Mouse (Mus musculus): ENCODE data around the gene Jdp2. TPM values are rescaled to one million over a fixed set of nuclear protein-coding genes. Genes with fewer than 3 reads are reported as not detected.

Gene Jdp2
- total RNA-seq, 1 experiment: 15.9 TPM

- Histone ChIP-seq H3K4me3 (ENCODE audit: insufficient read depth in 1 of 2, low read depth in 1 of 2, low read length in 2 of 2, poor library complexity in 1 of 2, severe bottlenecking in 1 of 2) (no peak overlapping the region), H3K9me3 (ENCODE audit: control insufficient read depth, insufficient read depth, low read depth, low read length) (no peaks in the 10 kb centered on the region), H3K36me3 (ENCODE audit: control insufficient read depth, insufficient read depth, low read length, poor library complexity, severe bottlenecking) (no peaks in the 10 kb centered on the region), H3K9ac (ENCODE audit: insufficient read depth, low read depth, low read length, poor library complexity, severe bottlenecking) (no peak overlapping the region), H3K27ac (ENCODE audit: insufficient read depth, low read depth, low read length, poor library complexity, severe bottlenecking) (no peak overlapping the region), H3K4me1 (ENCODE audit: control insufficient read depth in 2 of 2, insufficient read depth in 2 of 2, low read length in 2 of 2, poor library complexity in 1 of 2) (no peaks in the 10 kb centered on the region)
- no peak for DNase-seq (ENCODE audit: low read depth, low spot score)
- TF ChIP-seq HCFC1 (IDR thresholded peaks at IDR 0.05; ENCODE audit: borderline replicate concordance, insufficient read depth, low read length): no peak
- 0 out of 2 replicates have a peak, but pooled peaks have one; percentile 8 for TF ChIP-seq ZNF384 (IDR thresholded peaks at IDR 0.05; ENCODE audit: low read depth, low read length)
- in situ Hi-C loops (cut with MboI; ENCODE audit: low sequenced_read_pairs in 2 of 2, unreplicated experiment in 2 of 2): no loop called here
Observed at GRCm38 (mm10) chr12:85592943-85593342, 5.9 kb upstream of the Jdp2 start.

GRCm38 (mm10) chr12:85594390-85594789 lies 4.4 kb upstream of the Jdp2 start:
- no peaks in the 10 kb centered on the region for H3K36me3 ChIP-seq (ENCODE audit: control insufficient read depth, insufficient read depth, low read length, poor library complexity, severe bottlenecking)
- no peak overlapping the region for H3K27ac ChIP-seq (ENCODE audit: insufficient read depth, low read depth, low read length, poor library complexity, severe bottlenecking)
- TF ChIP-seq ZC3H11A (IDR thresholded peaks at IDR 0.05; ENCODE audit: borderline replicate concordance, low read depth, low read length) (no peak), MAFK (IDR thresholded peaks at IDR 0.05; ENCODE audit: insufficient read depth, low read depth, low read length) (no peak), CHD2 (IDR thresholded peaks at IDR 0.05; ENCODE audit: low read depth, low read length) (no peak), HCFC1 (IDR thresholded peaks at IDR 0.05; ENCODE audit: borderline replicate concordance, insufficient read depth, low read length) (no peak), ZNF384 (IDR thresholded peaks at IDR 0.05; ENCODE audit: low read depth, low read length) (no peak)
- no peak overlapping the region for H3K4me3 ChIP-seq (ENCODE audit: insufficient read depth in 1 of 2, low read depth in 1 of 2, low read length in 2 of 2, poor library complexity in 1 of 2, severe bottlenecking in 1 of 2)
- H3K9me3 ChIP-seq (ENCODE audit: control insufficient read depth, insufficient read depth, low read depth, low read length): no peaks in the 10 kb centered on the region
- in situ Hi-C loops (cut with MboI; ENCODE audit: low sequenced_read_pairs in 2 of 2, unreplicated experiment in 2 of 2): no loop called here
- H3K9ac ChIP-seq (ENCODE audit: insufficient read depth, low read depth, low read length, poor library complexity, severe bottlenecking): no peak overlapping the region
- no peak for DNase-seq (ENCODE audit: low read depth, low spot score)
- no peaks in the 10 kb centered on the region for H3K4me1 ChIP-seq (ENCODE audit: control insufficient read depth in 2 of 2, insufficient read depth in 2 of 2, low read length in 2 of 2, poor library complexity in 1 of 2)

- Histone ChIP-seq H3K4me3 (ENCODE audit: insufficient read depth in 1 of 2, low read depth in 1 of 2, low read length in 2 of 2, poor library complexity in 1 of 2, severe bottlenecking in 1 of 2) (peak overlapping the region in 1 of 2 experiments; percentile 90; a peak in 1 of 4 replicates), H3K9ac (ENCODE audit: insufficient read depth, low read depth, low read length, poor library complexity, severe bottlenecking) (no peak overlapping the region), H3K4me1 (ENCODE audit: control insufficient read depth in 2 of 2, insufficient read depth in 2 of 2, low read length in 2 of 2, poor library complexity in 1 of 2) (peaks cover 0 to 4% of the 10 kb centered on the region in 2 experiments; a peak in 1 of 4 replicates), H3K36me3 (ENCODE audit: control insufficient read depth, insufficient read depth, low read length, poor library complexity, severe bottlenecking) (no peaks in the 10 kb centered on the region), H3K9me3 (ENCODE audit: control insufficient read depth, insufficient read depth, low read depth, low read length) (no peaks in the 10 kb centered on the region), H3K27ac (ENCODE audit: insufficient read depth, low read depth, low read length, poor library complexity, severe bottlenecking) (no peak overlapping the region)
- DNase-seq (ENCODE audit: low read depth, low spot score): no peak
- no peak for TF ChIP-seq ZC3H11A (IDR thresholded peaks at IDR 0.05; ENCODE audit: borderline replicate concordance, low read depth, low read length)
- TF ChIP-seq ZNF384 (IDR thresholded peaks at IDR 0.05; ENCODE audit: low read depth, low read length): no peak
- TF ChIP-seq CHD2 (IDR thresholded peaks at IDR 0.05; ENCODE audit: low read depth, low read length): no peak
- TF ChIP-seq HCFC1 (IDR thresholded peaks at IDR 0.05; ENCODE audit: borderline replicate concordance, insufficient read depth, low read length): no peak
- TF ChIP-seq MAFK (IDR thresholded peaks at IDR 0.05; ENCODE audit: insufficient read depth, low read depth, low read length): no peak
- in situ Hi-C loops (cut with MboI; ENCODE audit: low sequenced_read_pairs in 2 of 2, unreplicated experiment in 2 of 2): no loop called here
Observed at GRCm38 (mm10) chr12:85598053-85598452, 774 bp upstream of the Jdp2 start.

- H3K9ac ChIP-seq (ENCODE audit: insufficient read depth, low read depth, low read length, poor library complexity, severe bottlenecking): peak overlapping the region; percentile 70
- H3K36me3 ChIP-seq (ENCODE audit: control insufficient read depth, insufficient read depth, low read length, poor library complexity, severe bottlenecking): no peaks in the 10 kb centered on the region
- peaks cover 0 to 4% of the 10 kb centered on the region in 2 experiments; a peak in 1 of 4 replicates for H3K4me1 ChIP-seq (ENCODE audit: control insufficient read depth in 2 of 2, insufficient read depth in 2 of 2, low read length in 2 of 2, poor library complexity in 1 of 2)
- H3K4me3 ChIP-seq (ENCODE audit: insufficient read depth in 1 of 2, low read depth in 1 of 2, low read length in 2 of 2, poor library complexity in 1 of 2, severe bottlenecking in 1 of 2): peak overlapping the region; percentile 82 to 90
- in situ Hi-C loops (cut with MboI; ENCODE audit: low sequenced_read_pairs in 2 of 2, unreplicated experiment in 2 of 2): no loop called here
- H3K27ac ChIP-seq (ENCODE audit: insufficient read depth, low read depth, low read length, poor library complexity, severe bottlenecking): no peak overlapping the region
- no peak for TF ChIP-seq ZNF384 (IDR thresholded peaks at IDR 0.05; ENCODE audit: low read depth, low read length)
- DNase-seq (ENCODE audit: low read depth, low spot score): no peak
- H3K9me3 ChIP-seq (ENCODE audit: control insufficient read depth, insufficient read depth, low read depth, low read length): no peaks in the 10 kb centered on the region
Observed at GRCm38 (mm10) chr12:85599478-85600152, 788 bp downstream of the Jdp2 start.

GRCm38 (mm10) chr12:85600637-85601036 lies 1.8 kb downstream of the Jdp2 start:
- no peak for TF ChIP-seq ZNF384 (IDR thresholded peaks at IDR 0.05; ENCODE audit: low read depth, low read length)
- no peak for TF ChIP-seq CHD2 (IDR thresholded peaks at IDR 0.05; ENCODE audit: low read depth, low read length)
- TF ChIP-seq MAFK (IDR thresholded peaks at IDR 0.05; ENCODE audit: insufficient read depth, low read depth, low read length): no peak
- TF ChIP-seq HCFC1 (IDR thresholded peaks at IDR 0.05; ENCODE audit: borderline replicate concordance, insufficient read depth, low read length): no peak
- in situ Hi-C loops (cut with MboI; ENCODE audit: low sequenced_read_pairs in 2 of 2, unreplicated experiment in 2 of 2): no loop called here
- no peaks in the 10 kb centered on the region for H3K9me3 ChIP-seq (ENCODE audit: control insufficient read depth, insufficient read depth, low read depth, low read length)
- H3K36me3 ChIP-seq (ENCODE audit: control insufficient read depth, insufficient read depth, low read length, poor library complexity, severe bottlenecking): no peaks in the 10 kb centered on the region
- no peak overlapping the region; a peak in 1 of 4 replicates for H3K4me3 ChIP-seq (ENCODE audit: insufficient read depth in 1 of 2, low read depth in 1 of 2, low read length in 2 of 2, poor library complexity in 1 of 2, severe bottlenecking in 1 of 2)
- H3K4me1 ChIP-seq (ENCODE audit: control insufficient read depth in 2 of 2, insufficient read depth in 2 of 2, low read length in 2 of 2, poor library complexity in 1 of 2): peaks cover 0 to 4% of the 10 kb centered on the region in 2 experiments; a peak in 1 of 4 replicates
- DNase-seq (ENCODE audit: low read depth, low spot score): no peak
- no peak overlapping the region for H3K9ac ChIP-seq (ENCODE audit: insufficient read depth, low read depth, low read length, poor library complexity, severe bottlenecking)
- no peak overlapping the region for H3K27ac ChIP-seq (ENCODE audit: insufficient read depth, low read depth, low read length, poor library complexity, severe bottlenecking)
